Mouse (Mus musculus) stomach, embryonic 14.5 days (tissue): ENCODE measurements at regions not wholly inside any gene's neighbourhood (a gene's known extent, or its start where the extent isn't known, plus 50 kb on each side); places are given as distances from the start of the nearest gene placed in this dataset.

Experiments used
- ATAC-seq: fragments of 200-750 bp; cut with Nextera tagmentation; 2 replicates; pipeline ENCODE4 v1.8.0; 2017; ENCODE audit warnings: low read depth, moderate TSS enrichment; ENCODE audit not compliant: insufficient number of reproducible peaks, insufficient read depth, low FRiP score
- H3K27ac ChIP-seq: fragments of 300-500 bp; sonication (generic); 2 replicates; pipeline ENCODE4 v1.5.1; 2014; ENCODE audit warnings: mild to moderate bottlenecking, low read length, moderate library complexity, mixed read lengths
- H3K27me3 ChIP-seq: fragments of 300-500 bp; sonication (generic); 2 replicates; pipeline ENCODE4 v1.6.1; 2014; ENCODE audit warnings: low read length, control low read depth, mixed read lengths; ENCODE audit not compliant: control insufficient read depth, insufficient read depth
- H3K36me3 ChIP-seq: fragments of 300-500 bp; sonication (generic); 2 replicates; pipeline ENCODE4 v1.6.1; 2014; ENCODE audit warnings: mild to moderate bottlenecking, control low read depth, low read length, moderate library complexity, mixed read lengths; ENCODE audit not compliant: control insufficient read depth, insufficient read depth
- H3K4me1 ChIP-seq: fragments of 300-500 bp; sonication (generic); 2 replicates; pipeline ENCODE4 v1.6.1; 2014; ENCODE audit warnings: low read length, control low read depth, mixed read lengths; ENCODE audit not compliant: control insufficient read depth, insufficient read depth
- H3K4me2 ChIP-seq: fragments of 300-500 bp; sonication (generic); replicated peaks from 2 replicates; pipeline ENCODE4 v1.6.1; 2014; ENCODE audit warnings: low read depth, low read length, control low read depth
- H3K4me3 ChIP-seq: fragments of 300-500 bp; sonication (generic); 2 replicates; pipeline ENCODE4 v1.5.1; 2014; ENCODE audit warnings: low read depth, low read length, control low read depth
- H3K9ac ChIP-seq: fragments of 300-500 bp; sonication (generic); replicated peaks from 2 replicates; pipeline ENCODE4 v1.6.1; 2014; ENCODE audit warnings: low read depth, mild to moderate bottlenecking, control low read depth, low read length, moderate library complexity, mixed read lengths
- H3K9me3 ChIP-seq: fragments of 300-500 bp; sonication (generic); 2 replicates; pipeline ENCODE4 v1.6.1; 2016; ENCODE audit warnings: low read depth, low read length, control low read depth; ENCODE audit not compliant: control insufficient read depth
- WGBS: fragments of 180-500 bp; shearing (Covaris S2); extraction: QIAGEN DNeasy Blood & Tissue Kit; methylation state at CpG from one replicate; pipeline ENCODE4 v1.1.7; 2014; 5-methylcytosine and 5-hydroxymethylcytosine counted together

DNA sequence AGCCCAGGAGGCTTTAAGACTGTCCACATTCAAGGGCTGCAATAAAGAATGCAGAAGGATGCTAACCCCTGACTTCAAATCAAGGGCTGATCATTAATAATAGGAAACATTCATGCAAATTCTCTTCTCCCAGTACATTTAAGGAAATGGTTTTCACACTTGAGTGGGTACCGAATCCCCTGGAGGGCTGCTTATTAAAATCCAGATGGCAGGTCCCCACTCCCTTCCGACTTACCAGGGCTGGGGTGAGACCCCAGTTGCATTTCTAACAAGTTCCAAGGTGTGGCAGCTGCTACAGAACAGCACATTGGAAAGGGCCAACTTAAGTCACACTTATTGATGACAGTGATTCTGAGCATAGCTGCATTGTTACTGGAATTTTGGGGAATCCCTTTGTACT, 129.0 kb upstream of the Cox10 start:
- H3K27me3 ChIP-seq, result no peaks in the 10 kb centered on the region
- no peak for ATAC-seq
- no peak overlapping the region for H3K9ac ChIP-seq
- no peak overlapping the region for H3K4me2 ChIP-seq
- H3K4me3 ChIP-seq, result no peak overlapping the region
- no peaks in the 10 kb centered on the region; the same call in 1 of the 2 replicates for H3K9me3 ChIP-seq
- 52% methylated on average over 2 of the region's 2 CpGs for WGBS
- no peaks in the 10 kb centered on the region for H3K4me1 ChIP-seq
- no peaks in the 10 kb centered on the region for H3K36me3 ChIP-seq
- no peak overlapping the region for H3K27ac ChIP-seq

- Histone ChIP-seq H3K27ac (no peak overlapping the region), H3K4me1 (no peaks in the 10 kb centered on the region), H3K27me3 (no peaks in the 10 kb centered on the region), H3K4me2 (no peak overlapping the region), H3K4me3 (no peak overlapping the region), H3K9ac (no peak overlapping the region), H3K9me3 (no peaks in the 10 kb centered on the region; the same call in 1 of the 2 replicates), H3K36me3 (no peaks in the 10 kb centered on the region)
- no peak for ATAC-seq
- WGBS, result 62% methylated on average over 4 of the region's 4 CpGs
Observed at GRCm38 (mm10) chr11:64207358-64207864, 128.1 kb upstream of the Cox10 start.

GRCm38 (mm10) chr11:64206155-64206554, 126.9 kb upstream of the Cox10 start:
- Histone ChIP-seq H3K9ac (no peak overlapping the region), H3K4me1 (no peaks in the 10 kb centered on the region), H3K27me3 (no peaks in the 10 kb centered on the region), H3K27ac (no peak overlapping the region), H3K4me2 (no peak overlapping the region), H3K4me3 (no peak overlapping the region), H3K9me3 (no peaks in the 10 kb centered on the region; the same call in 1 of the 2 replicates), H3K36me3 (no peaks in the 10 kb centered on the region)
- 78% methylated on average over 2 of the region's 2 CpGs for WGBS
- no peak for ATAC-seq

- H3K9ac ChIP-seq, result no peak overlapping the region
- H3K4me2 ChIP-seq, result no peak overlapping the region
- no peaks in the 10 kb centered on the region for H3K4me1 ChIP-seq
- 85% methylated on average over 4 of the region's 4 CpGs for WGBS
- no peaks in the 10 kb centered on the region; the same call in 1 of the 2 replicates for H3K9me3 ChIP-seq
- no peak for ATAC-seq
- H3K4me3 ChIP-seq, result no peak overlapping the region
- H3K27ac ChIP-seq, result no peak overlapping the region
- H3K36me3 ChIP-seq, result no peaks in the 10 kb centered on the region
- H3K27me3 ChIP-seq, result no peaks in the 10 kb centered on the region
Observed at GRCm38 (mm10) chr11:64205069-64205468, 125.8 kb upstream of the Cox10 start.

- no peak overlapping the region for H3K27ac ChIP-seq
- no peak overlapping the region for H3K4me3 ChIP-seq
- WGBS, result 48% methylated on average over 7 of the region's 7 CpGs
- H3K9me3 ChIP-seq, result no peaks in the 10 kb centered on the region; the same call in 1 of the 2 replicates
- no peaks in the 10 kb centered on the region for H3K27me3 ChIP-seq
- H3K4me2 ChIP-seq, result no peak overlapping the region
- H3K9ac ChIP-seq, result no peak overlapping the region
- no peaks in the 10 kb centered on the region for H3K36me3 ChIP-seq
- no peaks in the 10 kb centered on the region for H3K4me1 ChIP-seq
- no peak for ATAC-seq
Observed at GRCm38 (mm10) chr11:64204305-64204704, 125.0 kb upstream of the Cox10 start.

GRCm38 (mm10) chr11:64200874-64201273, 121.6 kb upstream of the Cox10 start:
- H3K4me3 ChIP-seq, result no peak overlapping the region
- H3K4me2 ChIP-seq, result no peak overlapping the region
- no peak overlapping the region for H3K9ac ChIP-seq
- H3K27me3 ChIP-seq, result no peaks in the 10 kb centered on the region
- no peaks in the 10 kb centered on the region for H3K4me1 ChIP-seq
- no peak overlapping the region for H3K27ac ChIP-seq
- no peaks in the 10 kb centered on the region for H3K36me3 ChIP-seq
- ATAC-seq, result no peak
- 88% methylated on average over 6 of the region's 6 CpGs for WGBS
- no peaks in the 10 kb centered on the region for H3K9me3 ChIP-seq

GRCm38 (mm10) chr11:64195272-64195671, 116.0 kb upstream of the Cox10 start:
- no peak overlapping the region for H3K4me2 ChIP-seq
- H3K36me3 ChIP-seq, result no peaks in the 10 kb centered on the region
- no peaks in the 10 kb centered on the region for H3K4me1 ChIP-seq
- H3K9ac ChIP-seq, result no peak overlapping the region
- H3K4me3 ChIP-seq, result no peak overlapping the region
- ATAC-seq, result no peak
- no peaks in the 10 kb centered on the region for H3K27me3 ChIP-seq
- 80% methylated on average over 3 of the region's 3 CpGs for WGBS
- H3K27ac ChIP-seq, result no peak overlapping the region
- H3K9me3 ChIP-seq, result no peaks in the 10 kb centered on the region

GRCm38 (mm10) chr11:64188701-64189100, 109.4 kb upstream of the Cox10 start:
- no peak overlapping the region for H3K4me3 ChIP-seq

More at GRCm38 (mm10) chr11:64188701-64189100, 109.4 kb upstream of the Cox10 start:
- no peak overlapping the region for H3K9ac ChIP-seq
- no peak overlapping the region for H3K4me2 ChIP-seq
- WGBS, result 47% methylated on average over 2 of the region's 2 CpGs
- no peak overlapping the region for H3K27ac ChIP-seq
- no peaks in the 10 kb centered on the region for H3K36me3 ChIP-seq
- ATAC-seq, result no peak
- H3K27me3 ChIP-seq, result no peaks in the 10 kb centered on the region
- no peaks in the 10 kb centered on the region for H3K9me3 ChIP-seq
- no peaks in the 10 kb centered on the region for H3K4me1 ChIP-seq
